Mouse (Mus musculus): ENCODE measurements around the gene Nckap1l. TPM values are rescaled to one million over a fixed set of nuclear protein-coding genes. Genes with fewer than 3 reads are reported as not detected.

Gene Nckap1l
- total RNA-seq, 1 experiment from 2014 or later: 101 TPM

- ATAC-seq (replicated peaks; ENCODE audit: low read depth, poor library complexity, severe bottlenecking): no peak
Observed at GRCm38 (mm10) chr15:103537011-103537821, 83.6 kb downstream of the Nckap1l start.

- ATAC-seq (replicated peaks; ENCODE audit: low read depth, poor library complexity, severe bottlenecking): no peak
Observed at GRCm38 (mm10) chr15:103537822-103538213, 84.2 kb downstream of the Nckap1l start, which contains the start of gene Ppp1r1a. Gene Ppp1r1a, minus strand, starts transcription at chr15:103538003.

- ATAC-seq (replicated peaks; ENCODE audit: low read depth, poor library complexity, severe bottlenecking): no peak
Observed at GRCm38 (mm10) chr15:103539259-103539658, 85.7 kb downstream of the Nckap1l start.

DNA sequence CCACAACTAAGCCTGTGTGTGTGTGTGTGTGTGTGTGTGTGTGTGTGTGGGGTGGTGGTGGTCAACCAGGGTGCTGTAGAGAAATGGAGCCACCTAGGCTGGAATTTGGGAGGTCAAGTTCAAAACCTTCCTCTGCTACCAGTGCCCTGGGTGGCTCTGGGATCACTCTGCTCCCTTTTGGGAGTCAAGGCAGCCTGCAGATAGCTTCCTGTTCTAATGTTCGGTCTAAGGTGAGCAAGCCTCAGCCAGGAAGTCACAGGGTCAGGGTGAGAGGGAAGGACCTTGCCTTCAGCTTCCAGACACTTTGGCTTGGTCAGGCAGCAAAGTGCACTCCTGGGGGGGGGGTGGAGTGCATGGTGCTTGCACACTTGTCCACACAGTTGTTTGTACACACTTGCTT is 87.1 kb downstream of the Nckap1l start:
- no peak for ATAC-seq (replicated peaks; ENCODE audit: low read depth, poor library complexity, severe bottlenecking)

GRCm38 (mm10) chr15:103542526-103542925 is 88.9 kb downstream of the Nckap1l start:
- no peak for ATAC-seq (replicated peaks; ENCODE audit: low read depth, poor library complexity, severe bottlenecking)

DNA sequence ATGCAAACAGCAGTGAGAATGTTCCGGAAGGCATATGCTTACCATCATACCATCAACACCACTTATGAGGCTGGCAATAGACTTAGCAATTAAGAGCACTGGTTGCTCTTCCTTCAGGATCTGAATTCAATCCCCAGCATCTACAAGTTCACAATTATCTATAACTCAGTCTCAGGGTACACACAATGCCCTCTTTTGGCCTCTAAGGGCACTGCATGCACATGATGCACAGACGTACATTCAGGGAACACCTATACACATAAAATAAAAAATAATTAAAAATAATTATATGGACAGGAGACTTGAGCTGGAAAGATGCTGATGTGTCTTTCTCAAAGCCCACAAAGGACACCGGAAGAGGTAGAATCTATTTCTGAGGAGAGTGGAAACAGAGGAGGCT is 94.4 kb downstream of the Nckap1l start:
- ATAC-seq (replicated peaks; ENCODE audit: low read depth, poor library complexity, severe bottlenecking): no peak

Other genes with a start within 250 kb of the Nckap1l start
- 248 and 261 TPM in 2 replicates for gene Cbx5, start 214.0 kb upstream of the Nckap1l start, total RNA-seq (2017)
- gene Hnrnpa1, start 213.4 kb upstream of the Nckap1l start, total RNA-seq (2017): 1,831 and 1,833 TPM in 2 replicates
- 121 and 135 TPM in 2 replicates for gene Nfe2, start 195.4 kb upstream of the Nckap1l start, total RNA-seq (2017)
- gene Copz1, start 181.1 kb upstream of the Nckap1l start, total RNA-seq (2017): 53.8 and 55.5 TPM in 2 replicates
- gene Gpr84, start 143.2 kb upstream of the Nckap1l start, total RNA-seq (2017): not detected in 2 replicates
- 3.9 and 6.0 TPM in 2 replicates for gene Zfp385a, start 113.7 kb upstream of the Nckap1l start, total RNA-seq (2017)
- 13.4 and 17.7 TPM in 2 replicates for gene Itga5, start 87.0 kb upstream of the Nckap1l start, total RNA-seq (2017)
- gene Gtsf1, start 23.3 kb upstream of the Nckap1l start, total RNA-seq (2017): not detected in 2 replicates
- gene Gtsf2, start 5.3 kb upstream of the Nckap1l start, total RNA-seq (2017): not detected in 2 replicates
- 0.19 and 2.2 TPM in 2 replicates for gene Pde1b, start 49.2 kb downstream of the Nckap1l start, total RNA-seq (2017)
- gene Ppp1r1a, start 84.2 kb downstream of the Nckap1l start, total RNA-seq (2017): not detected in 2 replicates
- gene Glycam1, start 111.3 kb downstream of the Nckap1l start, total RNA-seq (2017): not detected in 2 replicates